Mouse (Mus musculus): Measurements from ENCODE around the gene Rnf185. TPM values are rescaled to one million over a fixed set of nuclear protein-coding genes. Genes with fewer than 3 reads are reported as not detected.

Gene Rnf185
- polyA plus RNA-seq, 1 experiment from 2014 or later: 33.9 TPM

DNA sequence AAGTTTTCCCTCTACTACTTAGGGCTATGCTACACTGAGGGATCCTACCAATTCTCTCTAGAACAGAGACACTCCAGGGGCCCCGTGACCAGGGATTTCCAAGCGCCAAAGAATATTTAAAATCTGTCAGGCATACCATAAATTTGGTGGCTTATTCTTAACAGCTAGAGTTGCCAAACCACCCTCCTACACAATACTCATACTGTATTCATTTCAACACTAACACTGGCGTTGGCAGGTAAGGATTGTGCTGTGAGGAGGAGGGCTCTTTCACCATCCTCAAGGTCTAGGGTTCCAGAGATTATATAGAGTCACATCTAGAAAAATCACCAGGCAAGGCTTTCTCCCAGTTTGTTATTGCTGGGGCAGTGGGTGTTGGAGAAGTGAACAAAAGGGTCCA, 35.8 kb downstream of the Rnf185 start:
- DNase-seq (ENCODE audit: low spot score) (no peak), ATAC-seq (replicated peaks; ENCODE audit: low FRiP score, low TSS enrichment, low read depth) (no peak)
- H3K27ac ChIP-seq (ENCODE audit: low read depth): no peak overlapping the region
- no peaks in the 10 kb centered on the region for H3K9me3 ChIP-seq (ENCODE audit: control insufficient read depth, low read length)
- H3K4me3 ChIP-seq (ENCODE audit: low read depth, low read length): no peak overlapping the region
- H3K27me3 ChIP-seq (replicated peaks; ENCODE audit: control insufficient read depth, insufficient read depth, low read length): no peaks in the 10 kb centered on the region
- no peak overlapping the region for H3K9ac ChIP-seq (ENCODE audit: low read length)
- H3K4me2 ChIP-seq (ENCODE audit: low read length): no peak overlapping the region
- no peaks in the 10 kb centered on the region for H3K4me1 ChIP-seq (replicated peaks; ENCODE audit: control insufficient read depth, insufficient read depth, low read length)
- peaks cover 50% of the 10 kb centered on the region for H3K36me3 ChIP-seq (ENCODE audit: control insufficient read depth, insufficient read depth, low read length)
- 92% methylated on average over 3 of the region's 3 CpGs for WGBS

DNA sequence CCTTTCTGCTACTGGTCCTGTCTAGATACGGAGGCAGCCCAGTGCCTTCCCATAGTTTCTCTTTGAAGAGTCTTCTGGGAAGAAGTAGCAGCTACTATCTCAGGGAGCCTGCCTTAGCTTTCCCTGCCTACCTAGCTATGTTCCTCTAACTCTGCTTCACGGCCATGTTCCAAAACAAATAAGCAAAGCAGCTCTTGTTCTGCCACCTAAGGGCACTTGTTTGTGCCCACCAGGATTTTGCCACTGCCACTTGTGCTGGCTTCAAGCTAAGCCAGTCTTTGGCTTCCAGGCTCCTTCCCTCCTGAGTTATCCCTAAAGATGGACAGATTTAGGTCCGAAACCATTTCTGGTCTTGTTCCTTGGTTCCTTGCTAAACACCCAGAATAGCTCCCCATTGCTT, 40.1 kb downstream of the Rnf185 start:
- Histone ChIP-seq H3K4me2 (ENCODE audit: low read length) (no peak overlapping the region), H3K9me3 (ENCODE audit: control insufficient read depth, low read length) (no peaks in the 10 kb centered on the region), H3K27ac (ENCODE audit: low read depth) (no peak overlapping the region), H3K27me3 (replicated peaks; ENCODE audit: control insufficient read depth, insufficient read depth, low read length) (no peaks in the 10 kb centered on the region), H3K4me3 (ENCODE audit: low read depth, low read length) (no peak overlapping the region), H3K36me3 (ENCODE audit: control insufficient read depth, insufficient read depth, low read length) (peaks cover 22% of the 10 kb centered on the region), H3K4me1 (replicated peaks; ENCODE audit: control insufficient read depth, insufficient read depth, low read length) (peaks cover 10% of the 10 kb centered on the region; the same call in 1 of the 2 replicates), H3K9ac (ENCODE audit: low read length) (no peak overlapping the region)
- ATAC-seq (replicated peaks; ENCODE audit: low FRiP score, low TSS enrichment, low read depth): no peak
- DNase-seq (ENCODE audit: low spot score): no peak
- WGBS: 86% methylated on average over 3 of the region's 3 CpGs

DNA sequence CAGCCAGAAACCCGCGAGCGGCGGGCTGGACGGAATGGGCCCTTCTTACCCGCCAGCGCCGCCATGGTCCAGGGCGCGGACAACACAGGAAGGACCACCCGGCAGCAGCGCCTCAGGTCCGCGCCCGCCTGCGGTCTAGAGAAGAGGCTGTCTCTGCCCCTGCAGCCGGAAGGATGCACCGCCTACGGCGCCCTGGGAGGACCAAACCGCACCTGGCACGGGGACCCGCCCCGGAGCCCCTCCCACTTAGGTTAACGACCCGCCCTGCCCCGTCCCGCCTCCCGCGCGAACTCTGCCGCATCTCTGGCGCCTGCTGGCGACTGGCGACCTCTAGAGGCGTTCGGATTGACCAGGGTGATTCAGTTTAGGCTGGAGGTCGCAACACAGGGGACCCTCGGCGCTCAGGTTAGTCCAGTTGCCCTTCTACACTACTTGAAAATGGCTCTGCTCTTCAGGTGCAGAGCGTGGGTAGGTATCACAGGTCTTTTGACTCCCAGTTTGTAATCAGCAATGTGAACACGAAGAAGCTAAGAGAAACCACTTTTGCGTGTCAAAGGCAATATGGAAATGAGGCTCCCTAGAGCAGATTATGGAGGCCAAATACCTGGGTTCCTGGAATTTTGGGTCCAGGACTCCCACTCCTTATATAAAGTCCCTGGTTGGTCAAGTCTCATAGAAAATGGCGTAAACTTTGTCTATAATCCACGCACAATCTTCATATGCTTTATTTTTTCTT, 43.0 kb downstream of the Rnf185 start, which contains the start of gene Limk2:
TSS of gene Limk2 (minus strand) at position 193 of the 736 bp plus-strand sequence.
- ATAC-seq (replicated peaks; ENCODE audit: low FRiP score, low TSS enrichment, low read depth) (peak; percentile 97), DNase-seq (ENCODE audit: low spot score) (peak; percentile 97)
- Histone ChIP-seq H3K4me2 (ENCODE audit: low read length) (peak within 1 kb of the TSS; percentile 87), H3K36me3 (ENCODE audit: control insufficient read depth, insufficient read depth, low read length) (peaks cover under 1% of the 10 kb centered on the region; the same call in 1 of the 2 replicates), H3K9me3 (ENCODE audit: control insufficient read depth, low read length) (no peaks in the 10 kb centered on the region), H3K4me1 (replicated peaks; ENCODE audit: control insufficient read depth, insufficient read depth, low read length) (peaks cover 10% of the 10 kb centered on the region; the same call in 1 of the 2 replicates), H3K27me3 (replicated peaks; ENCODE audit: control insufficient read depth, insufficient read depth, low read length) (no peaks in the 10 kb centered on the region), H3K4me3 (ENCODE audit: low read depth, low read length) (peak within 1 kb of the TSS; percentile 81), H3K27ac (ENCODE audit: low read depth) (peak within 1 kb of the TSS; percentile 74), H3K9ac (ENCODE audit: low read length) (peak within 1 kb of the TSS; percentile 81)
- WGBS: 4% methylated on average over 45 of the region's 45 CpGs

DNA sequence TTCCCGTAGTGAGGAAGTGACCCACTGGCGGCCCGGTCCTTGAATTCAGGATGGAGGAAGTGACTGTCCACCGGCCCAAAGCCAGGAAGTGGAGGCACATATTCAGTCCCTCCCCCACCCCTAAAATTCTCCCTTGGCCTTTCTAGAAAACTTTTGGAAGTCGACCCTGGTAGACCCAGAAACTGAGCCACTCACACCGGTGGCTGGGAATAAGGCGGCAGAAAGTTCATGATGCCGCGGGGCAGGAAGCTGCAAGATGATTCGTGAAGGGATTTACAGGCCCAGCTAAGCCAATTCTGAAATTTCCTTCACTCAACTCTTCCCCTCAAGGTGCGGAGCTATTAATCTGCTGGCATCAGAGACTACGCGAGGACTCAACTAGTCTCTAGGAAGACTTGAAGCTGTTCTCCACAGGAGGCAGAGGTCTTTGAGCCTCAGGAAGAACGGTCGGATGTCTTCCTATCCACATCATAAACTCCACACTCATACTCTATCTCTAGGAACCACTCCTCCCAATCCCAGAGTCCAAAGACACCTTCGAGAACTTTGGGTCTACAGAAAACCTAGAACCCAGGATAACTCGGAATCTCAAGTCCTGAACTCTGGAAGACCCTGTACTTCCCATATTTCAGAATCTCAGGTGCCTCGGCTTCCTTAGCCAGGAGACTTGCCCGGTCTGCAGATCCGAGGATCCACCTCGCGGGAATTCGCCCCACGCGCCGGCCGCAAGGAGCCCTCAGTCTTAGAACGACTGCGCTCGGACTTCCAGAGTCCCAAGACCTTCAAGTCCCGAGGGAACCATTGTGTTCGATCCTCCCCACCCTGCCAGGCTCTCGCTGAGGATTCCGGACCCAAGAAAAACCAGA, 43.8 kb downstream of the Rnf185 start:
- Histone ChIP-seq H3K9me3 (ENCODE audit: control insufficient read depth, low read length) (no peaks in the 10 kb centered on the region), H3K27ac (ENCODE audit: low read depth) (peak overlapping the region; percentile 74), H3K4me2 (ENCODE audit: low read length) (peak overlapping the region; percentile 87), H3K9ac (ENCODE audit: low read length) (peak overlapping the region; percentile 81), H3K27me3 (replicated peaks; ENCODE audit: control insufficient read depth, insufficient read depth, low read length) (no peaks in the 10 kb centered on the region), H3K4me1 (replicated peaks; ENCODE audit: control insufficient read depth, insufficient read depth, low read length) (peaks cover 12% of the 10 kb centered on the region; the same call in 1 of the 2 replicates), H3K36me3 (ENCODE audit: control insufficient read depth, insufficient read depth, low read length) (no peaks in the 10 kb centered on the region), H3K4me3 (ENCODE audit: low read depth, low read length) (peak overlapping the region; percentile 81)
- 2% methylated on average over 34 of the region's 34 CpGs for WGBS
- DNase-seq (ENCODE audit: low spot score): peak; percentile 69
- ATAC-seq (replicated peaks; ENCODE audit: low FRiP score, low TSS enrichment, low read depth): peak; percentile 10

DNA sequence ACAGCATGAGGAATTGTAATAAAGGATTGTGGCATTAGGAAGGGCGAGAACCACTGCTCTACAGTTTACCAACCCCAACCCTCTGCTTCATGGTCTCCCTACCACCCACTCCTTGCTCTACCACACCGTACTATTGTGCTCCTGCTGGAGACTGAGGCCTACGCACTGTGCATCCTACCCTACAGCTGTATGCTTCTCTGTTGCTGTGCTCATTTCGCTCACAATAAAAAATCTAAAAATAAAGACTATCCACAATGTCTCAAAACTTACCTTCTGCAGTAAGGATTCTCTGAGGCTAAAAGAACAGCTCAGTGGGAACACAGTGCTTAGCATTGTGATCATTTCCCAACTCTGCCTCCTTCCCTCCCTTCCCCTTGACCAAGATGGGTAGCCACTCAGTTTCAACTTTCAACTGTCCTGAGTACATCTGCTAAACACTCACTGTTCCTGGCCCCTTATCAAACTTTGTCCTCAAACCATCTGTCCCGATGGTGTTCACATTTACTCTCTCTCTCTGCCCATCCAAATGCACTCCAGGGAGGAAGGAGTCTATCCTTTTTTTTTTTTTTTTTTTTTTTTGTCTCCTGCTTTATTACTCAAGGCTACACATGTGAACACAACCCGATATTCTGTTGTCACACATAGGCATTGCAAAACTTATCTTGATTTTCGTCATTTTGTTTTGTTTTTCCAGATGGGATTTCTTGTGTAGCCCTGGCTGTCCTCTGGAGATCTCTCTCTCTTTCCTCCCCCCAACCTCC, 47.7 kb downstream of the Rnf185 start:
- Histone ChIP-seq H3K4me3 (ENCODE audit: low read depth, low read length) (no peak overlapping the region), H3K27me3 (replicated peaks; ENCODE audit: control insufficient read depth, insufficient read depth, low read length) (no peaks in the 10 kb centered on the region), H3K4me1 (replicated peaks; ENCODE audit: control insufficient read depth, insufficient read depth, low read length) (peaks cover 12% of the 10 kb centered on the region; the same call in 1 of the 2 replicates), H3K9ac (ENCODE audit: low read length) (no peak overlapping the region), H3K36me3 (ENCODE audit: control insufficient read depth, insufficient read depth, low read length) (no peaks in the 10 kb centered on the region), H3K27ac (ENCODE audit: low read depth) (no peak overlapping the region), H3K4me2 (ENCODE audit: low read length) (no peak overlapping the region), H3K9me3 (ENCODE audit: control insufficient read depth, low read length) (no peaks in the 10 kb centered on the region)
- ATAC-seq (replicated peaks; ENCODE audit: low FRiP score, low TSS enrichment, low read depth): no peak
- DNase-seq (ENCODE audit: low spot score): no peak
- 89% methylated on average over 7 of the region's 7 CpGs for WGBS

DNA sequence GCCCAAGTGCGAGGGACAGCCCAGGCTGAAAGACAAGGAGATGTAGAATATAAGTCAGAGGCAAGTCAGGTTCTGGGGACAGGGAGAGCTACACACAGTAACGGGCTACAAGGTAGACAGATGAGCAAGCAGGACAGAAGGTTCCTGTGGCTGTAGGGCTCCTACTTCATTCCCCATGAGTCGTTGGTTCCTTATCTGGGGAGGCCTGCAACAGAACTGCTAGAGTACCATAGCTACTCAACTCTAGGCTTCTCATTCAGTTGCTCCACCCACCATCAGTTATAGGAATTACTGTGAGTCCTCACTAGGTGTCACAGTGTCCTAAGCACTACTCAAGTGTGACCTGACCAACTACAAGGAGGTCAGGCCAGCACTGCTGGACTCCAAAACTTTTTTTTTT, 49.1 kb downstream of the Rnf185 start:
- H3K4me1 ChIP-seq (replicated peaks; ENCODE audit: control insufficient read depth, insufficient read depth, low read length): peaks cover 13% of the 10 kb centered on the region; the same call in 1 of the 2 replicates
- H3K27ac ChIP-seq (ENCODE audit: low read depth): no peak overlapping the region
- 83% methylated on average over 3 of the region's 3 CpGs for WGBS
- no peak for ATAC-seq (replicated peaks; ENCODE audit: low FRiP score, low TSS enrichment, low read depth)
- H3K36me3 ChIP-seq (ENCODE audit: control insufficient read depth, insufficient read depth, low read length): no peaks in the 10 kb centered on the region
- H3K4me2 ChIP-seq (ENCODE audit: low read length): no peak overlapping the region
- H3K9ac ChIP-seq (ENCODE audit: low read length): no peak overlapping the region
- DNase-seq (ENCODE audit: low spot score): no peak
- H3K27me3 ChIP-seq (replicated peaks; ENCODE audit: control insufficient read depth, insufficient read depth, low read length): no peaks in the 10 kb centered on the region
- no peak overlapping the region for H3K4me3 ChIP-seq (ENCODE audit: low read depth, low read length)
- H3K9me3 ChIP-seq (ENCODE audit: control insufficient read depth, low read length): no peaks in the 10 kb centered on the region

DNA sequence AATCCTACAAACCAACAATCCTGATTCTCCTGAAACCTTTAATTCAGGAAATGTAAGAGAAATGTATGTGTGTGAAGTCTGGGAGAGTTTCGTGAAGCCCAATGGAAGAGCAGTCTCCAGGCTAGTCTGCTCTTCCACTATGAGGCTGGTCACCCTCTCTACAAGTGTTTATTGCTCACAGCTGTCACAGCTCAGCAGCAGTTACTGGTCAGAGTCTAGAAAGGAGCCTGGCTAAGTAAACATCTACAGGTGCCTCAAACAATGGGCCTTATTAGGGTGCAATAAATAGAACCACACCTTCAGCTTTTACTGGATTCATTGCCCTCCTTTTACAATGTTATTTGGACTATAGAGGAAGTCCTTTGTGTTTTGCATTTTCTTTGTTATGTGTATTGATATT, 53.8 kb downstream of the Rnf185 start:
- WGBS: 51% methylated on average over 1 of the region's 1 CpGs
- DNase-seq (ENCODE audit: low spot score): no peak
- Histone ChIP-seq H3K27ac (ENCODE audit: low read depth) (peak overlapping the region; percentile 82), H3K4me1 (replicated peaks; ENCODE audit: control insufficient read depth, insufficient read depth, low read length) (peaks cover 15% of the 10 kb centered on the region; the same call in 1 of the 2 replicates), H3K36me3 (ENCODE audit: control insufficient read depth, insufficient read depth, low read length) (peaks cover 10% of the 10 kb centered on the region; the same call in 1 of the 2 replicates), H3K4me3 (ENCODE audit: low read depth, low read length) (no peak overlapping the region), H3K4me2 (ENCODE audit: low read length) (no peak overlapping the region), H3K9me3 (ENCODE audit: control insufficient read depth, low read length) (no peaks in the 10 kb centered on the region), H3K9ac (ENCODE audit: low read length) (no peak overlapping the region), H3K27me3 (replicated peaks; ENCODE audit: control insufficient read depth, insufficient read depth, low read length) (no peaks in the 10 kb centered on the region)
- peak; percentile 87 for ATAC-seq (replicated peaks; ENCODE audit: low FRiP score, low TSS enrichment, low read depth)

DNA sequence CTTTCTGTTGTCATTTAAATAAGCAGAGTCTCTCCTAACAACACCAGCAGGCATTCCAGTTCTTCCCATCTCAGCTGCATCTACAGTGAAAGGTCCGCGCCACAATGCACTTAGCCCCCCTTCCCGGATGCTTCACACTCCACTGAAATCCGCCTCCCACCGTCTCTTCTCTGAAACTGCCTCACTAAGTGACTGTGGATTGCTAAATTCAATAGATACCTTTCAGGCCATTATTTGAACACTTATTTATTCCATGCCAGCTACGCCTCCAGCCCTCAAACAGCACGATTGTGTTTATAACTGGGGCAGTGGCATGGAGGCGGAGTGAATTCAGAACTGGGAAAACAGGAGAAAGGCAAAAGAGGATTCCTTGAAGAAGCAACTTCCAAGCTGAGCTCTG, 55.6 kb downstream of the Rnf185 start:
- Histone ChIP-seq H3K4me1 (replicated peaks; ENCODE audit: control insufficient read depth, insufficient read depth, low read length) (peaks cover 15% of the 10 kb centered on the region; the same call in 1 of the 2 replicates), H3K36me3 (ENCODE audit: control insufficient read depth, insufficient read depth, low read length) (peaks cover 14% of the 10 kb centered on the region; the same call in 1 of the 2 replicates), H3K27me3 (replicated peaks; ENCODE audit: control insufficient read depth, insufficient read depth, low read length) (no peaks in the 10 kb centered on the region), H3K4me2 (ENCODE audit: low read length) (no peak overlapping the region), H3K4me3 (ENCODE audit: low read depth, low read length) (no peak overlapping the region), H3K9me3 (ENCODE audit: control insufficient read depth, low read length) (no peaks in the 10 kb centered on the region), H3K27ac (ENCODE audit: low read depth) (no peak overlapping the region), H3K9ac (ENCODE audit: low read length) (no peak overlapping the region)
- WGBS: 86% methylated on average over 8 of the region's 8 CpGs
- ATAC-seq (replicated peaks; ENCODE audit: low FRiP score, low TSS enrichment, low read depth) (no peak), DNase-seq (ENCODE audit: low spot score) (no peak)

Data from intestine, embryonic 14.5 days (tissue).